8 mouse cellular contexts compared by ENCODE assay signal in the genomic region with DNA sequence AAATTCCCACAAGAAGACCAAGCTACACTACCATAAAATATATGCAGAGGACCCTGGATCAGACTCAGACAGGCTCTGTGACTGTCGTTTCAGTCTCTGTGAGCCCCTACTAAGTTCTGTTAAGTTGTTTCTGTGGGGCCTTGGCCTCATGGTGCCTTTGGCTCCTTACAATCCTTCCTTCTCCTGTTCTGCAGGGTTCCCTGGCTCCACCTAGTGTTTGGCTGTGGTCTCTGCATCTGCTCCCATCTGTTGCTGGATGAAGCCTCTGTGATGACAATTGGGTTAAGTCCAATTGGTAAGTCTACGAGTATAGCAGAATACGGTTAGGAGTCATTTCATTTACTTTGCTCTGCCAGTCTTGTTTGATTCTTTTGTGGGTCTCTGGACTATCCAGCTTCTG. TPM values are rescaled to one million over a fixed set of nuclear protein-coding genes. Genes with fewer than 3 reads are reported as not detected.
DNase-seq lines count a peak whose midpoint lies in the region.

No protein-coding gene starts in this region.

- peak; percentile 50 for DNase-seq in A20 (ENCODE audit: low read depth, low spot score)
- DNase-seq in MEL-GATA-1-ER (ENCODE audit: extremely low read depth, low read depth) = peak; percentile 84
- DNase-seq in cerebellum, adult 8-10 months = peak; percentile 66
- peak; percentile 77 for DNase-seq in gastrocnemius, postnatal 10 days
- peak; percentile 77 to 88 for DNase-seq in layer of hippocampus, adult 18-20 months (ENCODE audit: low spot score in 2 of 2)
- peak; percentile 72 to 78 for DNase-seq in lung, adult 18-20 months
- peak; percentile 58 for DNase-seq in right cerebral cortex, postnatal 14 days
- DNase-seq in yolk sac, embryonic 10.5 days (ENCODE audit: low spot score) = peak; percentile 53

RNA-seq across cellular contexts. Expression of a gene that starts 1.5 kb away (rescaled TPM):
- total RNA-seq in gastrocnemius, postnatal 10 days (2021) = 1 to 10 TPM in 1 of 2 experiments, under 1 TPM in 1; 0.99 to 3.1 TPM
- total RNA-seq in layer of hippocampus, adult 18-20 months (2021) = under 1 TPM in 1 of 2 experiments, not detected in 1; 0.54 TPM

Comparison
In these comparisons a context has a peak if more than half of its experiments do, and no peak if none do; other contexts are left out.
1. Peak in every context shown above with its lines: DNase-seq.